Mouse (Mus musculus): ENCODE results near the gene Ccn1. TPM values are rescaled to one million over a fixed set of nuclear protein-coding genes. Genes with fewer than 3 reads are reported as not detected.
A peak's percentile ranks its signal among the peaks of the same experiment; 100 is the strongest.

Gene Ccn1
- polyA plus RNA-seq, 1 experiment from 2014 or later = 42.6 TPM

GRCm38 (mm10) chr3:145647416-145647815, 2.4 kb downstream of the Ccn1 start:
- Histone ChIP-seq H3K36me3 (ENCODE audit: control insufficient read depth, insufficient read depth, low read length) (peaks cover 16% of the 10 kb centered on the region), H3K9me3 (ENCODE audit: control insufficient read depth, low read length) (no peaks in the 10 kb centered on the region), H3K27ac (replicated peaks; ENCODE audit: low read depth, low read length) (no peak overlapping the region), H3K27me3 (replicated peaks; ENCODE audit: control insufficient read depth, insufficient read depth, low read length) (no peaks in the 10 kb centered on the region), H3K4me2 (ENCODE audit: low read depth, low read length) (peak overlapping the region; percentile 84), H3K4me1 (ENCODE audit: control insufficient read depth, insufficient read depth, low read length) (peaks cover 27% of the 10 kb centered on the region), H3K9ac (ENCODE audit: low read depth, low read length) (no peak overlapping the region), H3K4me3 (ENCODE audit: low read depth, low read length) (peak overlapping the region; percentile 67; the same call in 1 of the 2 replicates)
- DNase-seq (ENCODE audit: low spot score) (no peak), ATAC-seq (ENCODE audit: low read depth) (no peak)
- 90% methylated on average over 18 of the region's 18 CpGs for WGBS

- no peak overlapping the region for H3K27ac ChIP-seq (replicated peaks; ENCODE audit: low read depth, low read length)
- H3K4me3 ChIP-seq (ENCODE audit: low read depth, low read length) = no peak overlapping the region
- peaks cover 16% of the 10 kb centered on the region for H3K36me3 ChIP-seq (ENCODE audit: control insufficient read depth, insufficient read depth, low read length)
- ATAC-seq (ENCODE audit: low read depth) (no peak), DNase-seq (ENCODE audit: low spot score) (no peak)
- H3K27me3 ChIP-seq (replicated peaks; ENCODE audit: control insufficient read depth, insufficient read depth, low read length) = no peaks in the 10 kb centered on the region
- H3K9ac ChIP-seq (ENCODE audit: low read depth, low read length) = no peak overlapping the region
- whole genome bisulfite sequencing = 66% methylated on average over 2 of the region's 2 CpGs
- no peak overlapping the region for H3K4me2 ChIP-seq (ENCODE audit: low read depth, low read length)
- peaks cover 22% of the 10 kb centered on the region for H3K4me1 ChIP-seq (ENCODE audit: control insufficient read depth, insufficient read depth, low read length)
- H3K9me3 ChIP-seq (ENCODE audit: control insufficient read depth, low read length) = no peaks in the 10 kb centered on the region
Observed at GRCm38 (mm10) chr3:145646666-145647065, 3.1 kb downstream of the Ccn1 start.

GRCm38 (mm10) chr3:145646009-145646408, 3.8 kb downstream of the Ccn1 start:
- Histone ChIP-seq H3K4me2 (ENCODE audit: low read depth, low read length) (no peak overlapping the region), H3K9ac (ENCODE audit: low read depth, low read length) (no peak overlapping the region), H3K27ac (replicated peaks; ENCODE audit: low read depth, low read length) (no peak overlapping the region), H3K9me3 (ENCODE audit: control insufficient read depth, low read length) (no peaks in the 10 kb centered on the region), H3K4me3 (ENCODE audit: low read depth, low read length) (no peak overlapping the region), H3K27me3 (replicated peaks; ENCODE audit: control insufficient read depth, insufficient read depth, low read length) (no peaks in the 10 kb centered on the region), H3K36me3 (ENCODE audit: control insufficient read depth, insufficient read depth, low read length) (peaks cover 16% of the 10 kb centered on the region), H3K4me1 (ENCODE audit: control insufficient read depth, insufficient read depth, low read length) (peaks cover 18% of the 10 kb centered on the region)
- WGBS = 46% methylated on average over 3 of the region's 3 CpGs
- ATAC-seq (ENCODE audit: low read depth) = no peak
- DNase-seq (ENCODE audit: low spot score) = no peak

GRCm38 (mm10) chr3:145645463-145645862, 4.3 kb downstream of the Ccn1 start:
- no peak overlapping the region for H3K9ac ChIP-seq (ENCODE audit: low read depth, low read length)

GRCm38 (mm10) chr3:145642861-145643260, 6.9 kb downstream of the Ccn1 start:
- no peak overlapping the region for H3K27ac ChIP-seq (replicated peaks; ENCODE audit: low read depth, low read length)
- H3K9ac ChIP-seq (ENCODE audit: low read depth, low read length) = no peak overlapping the region
- peaks cover 14% of the 10 kb centered on the region for H3K4me1 ChIP-seq (ENCODE audit: control insufficient read depth, insufficient read depth, low read length)
- H3K27me3 ChIP-seq (replicated peaks; ENCODE audit: control insufficient read depth, insufficient read depth, low read length) = no peaks in the 10 kb centered on the region
- H3K9me3 ChIP-seq (ENCODE audit: control insufficient read depth, low read length) = no peaks in the 10 kb centered on the region
- H3K4me3 ChIP-seq (ENCODE audit: low read depth, low read length) = no peak overlapping the region
- DNase-seq (ENCODE audit: low spot score) (no peak), ATAC-seq (ENCODE audit: low read depth) (no peak)
- WGBS = 48% methylated on average over 11 of the region's 11 CpGs
- H3K4me2 ChIP-seq (ENCODE audit: low read depth, low read length) = no peak overlapping the region
- peaks cover 14% of the 10 kb centered on the region for H3K36me3 ChIP-seq (ENCODE audit: control insufficient read depth, insufficient read depth, low read length)

More at GRCm38 (mm10) chr3:145645463-145645862, 4.3 kb downstream of the Ccn1 start:
- H3K27ac ChIP-seq (replicated peaks; ENCODE audit: low read depth, low read length) = no peak overlapping the region
- H3K4me3 ChIP-seq (ENCODE audit: low read depth, low read length) = no peak overlapping the region
- no peaks in the 10 kb centered on the region for H3K9me3 ChIP-seq (ENCODE audit: control insufficient read depth, low read length)
- peaks cover 14% of the 10 kb centered on the region for H3K4me1 ChIP-seq (ENCODE audit: control insufficient read depth, insufficient read depth, low read length)
- peaks cover 16% of the 10 kb centered on the region for H3K36me3 ChIP-seq (ENCODE audit: control insufficient read depth, insufficient read depth, low read length)
- no peaks in the 10 kb centered on the region for H3K27me3 ChIP-seq (replicated peaks; ENCODE audit: control insufficient read depth, insufficient read depth, low read length)
- ATAC-seq (ENCODE audit: low read depth) = no peak
- WGBS = 81% methylated on average over 6 of the region's 6 CpGs
- no peak overlapping the region for H3K4me2 ChIP-seq (ENCODE audit: low read depth, low read length)
- no peak for DNase-seq (ENCODE audit: low spot score)

- Histone ChIP-seq H3K27me3 (replicated peaks; ENCODE audit: control insufficient read depth, insufficient read depth, low read length) (no peaks in the 10 kb centered on the region), H3K4me2 (ENCODE audit: low read depth, low read length) (no peak overlapping the region), H3K9ac (ENCODE audit: low read depth, low read length) (no peak overlapping the region), H3K4me3 (ENCODE audit: low read depth, low read length) (no peak overlapping the region), H3K4me1 (ENCODE audit: control insufficient read depth, insufficient read depth, low read length) (peaks cover 12% of the 10 kb centered on the region; the same call in 1 of the 2 replicates), H3K27ac (replicated peaks; ENCODE audit: low read depth, low read length) (no peak overlapping the region), H3K9me3 (ENCODE audit: control insufficient read depth, low read length) (no peaks in the 10 kb centered on the region), H3K36me3 (ENCODE audit: control insufficient read depth, insufficient read depth, low read length) (peaks cover 4% of the 10 kb centered on the region)
- DNase-seq (ENCODE audit: low spot score) = no peak
- 48% methylated on average over 3 of the region's 3 CpGs for WGBS
- no peak for ATAC-seq (ENCODE audit: low read depth)
Observed at GRCm38 (mm10) chr3:145641878-145642277, 7.9 kb downstream of the Ccn1 start.

- Histone ChIP-seq H3K36me3 (ENCODE audit: control insufficient read depth, insufficient read depth, low read length) (peaks cover under 1% of the 10 kb centered on the region; the same call in 1 of the 2 replicates), H3K27me3 (replicated peaks; ENCODE audit: control insufficient read depth, insufficient read depth, low read length) (no peaks in the 10 kb centered on the region), H3K4me1 (ENCODE audit: control insufficient read depth, insufficient read depth, low read length) (peaks cover 12% of the 10 kb centered on the region; the same call in 1 of the 2 replicates), H3K9me3 (ENCODE audit: control insufficient read depth, low read length) (no peaks in the 10 kb centered on the region), H3K4me2 (ENCODE audit: low read depth, low read length) (no peak overlapping the region), H3K4me3 (ENCODE audit: low read depth, low read length) (no peak overlapping the region), H3K9ac (ENCODE audit: low read depth, low read length) (no peak overlapping the region), H3K27ac (replicated peaks; ENCODE audit: low read depth, low read length) (no peak overlapping the region)
- WGBS = 75% methylated on average over 5 of the region's 5 CpGs
- ATAC-seq (ENCODE audit: low read depth) (no peak), DNase-seq (ENCODE audit: low spot score) (no peak)
Observed at GRCm38 (mm10) chr3:145641036-145641685, 8.6 kb downstream of the Ccn1 start.

GRCm38 (mm10) chr3:145640583-145640982, 9.2 kb downstream of the Ccn1 start:
- no peak overlapping the region for H3K9ac ChIP-seq (ENCODE audit: low read depth, low read length)
- H3K4me1 ChIP-seq (ENCODE audit: control insufficient read depth, insufficient read depth, low read length) = peaks cover 12% of the 10 kb centered on the region; the same call in 1 of the 2 replicates
- H3K4me3 ChIP-seq (ENCODE audit: low read depth, low read length) = no peak overlapping the region
- no peaks in the 10 kb centered on the region for H3K36me3 ChIP-seq (ENCODE audit: control insufficient read depth, insufficient read depth, low read length)
- no peaks in the 10 kb centered on the region for H3K9me3 ChIP-seq (ENCODE audit: control insufficient read depth, low read length)
- H3K27me3 ChIP-seq (replicated peaks; ENCODE audit: control insufficient read depth, insufficient read depth, low read length) = no peaks in the 10 kb centered on the region
- DNase-seq (ENCODE audit: low spot score) (no peak), ATAC-seq (ENCODE audit: low read depth) (no peak)
- no peak overlapping the region for H3K27ac ChIP-seq (replicated peaks; ENCODE audit: low read depth, low read length)
- 72% methylated on average over 4 of the region's 4 CpGs for WGBS
- no peak overlapping the region for H3K4me2 ChIP-seq (ENCODE audit: low read depth, low read length)

GRCm38 (mm10) chr3:145640170-145640569, 9.6 kb downstream of the Ccn1 start:
- H3K4me1 ChIP-seq (ENCODE audit: control insufficient read depth, insufficient read depth, low read length) = peaks cover 12% of the 10 kb centered on the region; the same call in 1 of the 2 replicates
- H3K4me3 ChIP-seq (ENCODE audit: low read depth, low read length) = no peak overlapping the region
- no peak overlapping the region for H3K4me2 ChIP-seq (ENCODE audit: low read depth, low read length)
- DNase-seq (ENCODE audit: low spot score) (no peak), ATAC-seq (ENCODE audit: low read depth) (no peak)
- no peaks in the 10 kb centered on the region for H3K36me3 ChIP-seq (ENCODE audit: control insufficient read depth, insufficient read depth, low read length)
- H3K9me3 ChIP-seq (ENCODE audit: control insufficient read depth, low read length) = no peaks in the 10 kb centered on the region
- H3K27ac ChIP-seq (replicated peaks; ENCODE audit: low read depth, low read length) = no peak overlapping the region
- H3K27me3 ChIP-seq (replicated peaks; ENCODE audit: control insufficient read depth, insufficient read depth, low read length) = no peaks in the 10 kb centered on the region
- WGBS = 78% methylated on average over 4 of the region's 4 CpGs
- H3K9ac ChIP-seq (ENCODE audit: low read depth, low read length) = no peak overlapping the region

All from embryonic facial prominence, embryonic 14.5 days (tissue).